Mouse (Mus musculus) gastrocnemius, adult 8-10 months (tissue): ENCODE data around the gene Ubald2. TPM values are rescaled to one million over a fixed set of nuclear protein-coding genes. Genes with fewer than 3 reads are reported as not detected.
"Not testable (repeated sequence)": the region's sequence is repeated elsewhere in the genome, so short reads cannot be mapped to it uniquely, and the experiment has no call there.

Experiments used
- DNase-seq, 2 experiments: peaks; one replicate each; pipeline ENCODE4 v3.0.0; 2022; ENCODE audit warnings: low spot score in 2 of 2
- total RNA-seq, 4 experiments: library from RNA; stranded (reverse); gene quantifications; 2 replicates each; pipeline ENCODE4 v1.2.4; 2022

The Ubald2 gene
- total RNA-seq, 4 experiments from 2014 or later: 35.1 to 63.5 (median 47.7) TPM

DNA sequence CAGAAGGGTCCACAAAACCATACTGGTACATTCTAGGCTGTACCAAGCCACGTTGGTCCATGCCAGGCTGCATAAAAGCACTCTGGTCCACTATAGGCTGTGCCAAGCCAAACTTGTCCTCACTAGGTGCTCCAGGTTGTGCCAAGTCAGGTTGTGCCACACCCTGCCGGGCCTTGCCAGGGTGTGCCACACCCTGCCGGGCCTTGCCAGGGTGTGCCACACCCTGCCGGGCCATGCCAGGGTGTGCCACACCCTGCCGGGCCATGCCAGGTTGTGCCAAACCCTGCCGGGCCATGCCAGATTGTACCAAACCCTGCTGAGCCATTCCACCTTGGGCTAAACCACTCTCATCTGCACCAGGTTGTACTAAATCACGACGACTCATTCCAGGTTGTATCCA, 22.3 kb downstream of the Ubald2 start:
- no peak for DNase-seq

DNA sequence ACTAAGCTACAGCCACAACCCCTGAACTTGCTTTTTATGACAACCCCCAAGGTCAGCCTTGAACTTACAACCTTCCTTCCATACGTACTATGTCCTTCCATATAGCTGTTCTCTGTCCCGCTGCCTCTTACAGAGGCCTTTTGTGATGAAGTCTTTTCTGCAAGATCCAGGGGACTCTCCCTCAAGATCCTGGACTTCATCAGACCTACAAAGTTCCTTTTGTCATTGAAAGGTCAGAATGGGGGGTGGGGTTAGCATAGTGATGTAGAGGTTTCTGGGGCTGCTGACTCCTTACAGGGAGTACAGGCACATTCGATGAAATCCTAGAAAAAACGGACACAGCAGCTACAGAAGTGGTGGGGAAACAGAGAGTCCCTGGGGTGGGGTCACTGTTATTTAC, 25.9 kb downstream of the Ubald2 start:
- DNase-seq: no peak

- no peak for DNase-seq
Measured at GRCm38 (mm10) chr11:116463338-116463737, 29.4 kb downstream of the Ubald2 start.

GRCm38 (mm10) chr11:116463833-116464232, 29.9 kb downstream of the Ubald2 start:
- DNase-seq: peak; percentile 69 to 73

DNA sequence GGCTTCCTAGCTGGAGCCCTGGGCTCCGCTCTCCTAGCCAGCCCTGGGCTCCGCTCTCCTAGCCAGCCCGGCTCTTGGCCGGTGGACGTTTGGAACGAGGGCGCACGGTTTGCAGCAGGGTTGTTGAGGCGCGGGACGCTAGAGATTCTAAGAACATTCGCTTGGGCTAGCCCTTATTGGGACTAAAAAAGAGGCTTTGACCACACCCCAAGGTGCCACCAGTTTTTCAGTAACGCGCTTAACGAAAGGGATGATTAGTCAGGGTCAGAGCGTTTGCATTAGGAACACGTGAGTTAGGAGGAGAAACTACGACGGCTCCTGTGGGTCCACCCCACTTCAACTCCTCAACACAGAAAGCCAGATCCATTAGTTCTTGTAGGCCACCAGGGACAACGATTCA, 32.2 kb downstream of the Ubald2 start, which contains the start of gene Qrich2:
Gene Qrich2 (minus strand): TSS at position 101 of the 400 bp plus-strand sequence.
- no peak for DNase-seq

GRCm38 (mm10) chr11:116468338-116468737, 34.4 kb downstream of the Ubald2 start:
- not testable (repeated sequence) for DNase-seq

GRCm38 (mm10) chr11:116470249-116470648, 36.4 kb downstream of the Ubald2 start:
- no peak for DNase-seq

DNA sequence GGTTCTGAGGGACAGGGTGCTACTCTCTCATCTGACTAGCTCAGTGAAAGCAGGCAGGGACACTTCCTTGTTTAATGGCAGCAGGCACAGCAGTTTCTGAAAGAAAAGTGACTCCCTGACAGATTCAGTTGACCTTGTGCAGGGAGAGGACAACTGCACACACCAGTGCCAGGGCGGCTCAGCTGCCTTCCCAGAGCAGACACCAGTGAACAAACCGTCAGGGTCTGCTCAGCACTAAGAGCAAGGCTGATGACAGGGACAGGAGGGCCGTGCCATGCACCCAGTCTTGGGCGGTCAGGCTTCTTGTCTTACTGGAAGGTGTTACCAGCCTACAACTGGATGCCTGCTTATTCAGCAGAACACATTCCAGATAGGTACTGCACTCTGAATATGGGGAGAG, 37.0 kb downstream of the Ubald2 start:
- DNase-seq: peak in 1 of 2 experiments; percentile 19

DNA sequence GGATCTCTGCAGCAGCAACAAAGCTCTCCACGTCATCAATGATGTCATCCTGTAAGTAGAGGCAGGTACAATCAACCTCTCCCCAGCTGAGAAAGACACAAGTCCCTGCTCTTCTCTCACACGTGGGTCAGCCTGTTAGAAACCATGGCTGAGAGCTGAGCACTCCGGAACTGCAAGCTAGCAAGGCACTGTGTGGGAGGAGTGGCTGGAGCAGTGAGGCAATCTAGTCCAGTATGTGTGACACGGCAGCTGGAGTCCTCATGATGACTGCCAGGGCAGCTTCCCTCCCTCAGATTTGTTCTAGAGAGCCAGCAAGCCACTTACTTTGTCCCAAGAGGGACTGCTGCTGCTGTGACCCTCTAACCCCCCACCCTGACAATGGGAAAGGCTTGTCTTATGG, 38.4 kb downstream of the Ubald2 start:
- no peak for DNase-seq

GRCm38 (mm10) chr11:116476041-116476440, 42.1 kb downstream of the Ubald2 start:
- no peak for DNase-seq

- DNase-seq: no peak
Measured at GRCm38 (mm10) chr11:116476696-116477095, 42.8 kb downstream of the Ubald2 start.

DNA sequence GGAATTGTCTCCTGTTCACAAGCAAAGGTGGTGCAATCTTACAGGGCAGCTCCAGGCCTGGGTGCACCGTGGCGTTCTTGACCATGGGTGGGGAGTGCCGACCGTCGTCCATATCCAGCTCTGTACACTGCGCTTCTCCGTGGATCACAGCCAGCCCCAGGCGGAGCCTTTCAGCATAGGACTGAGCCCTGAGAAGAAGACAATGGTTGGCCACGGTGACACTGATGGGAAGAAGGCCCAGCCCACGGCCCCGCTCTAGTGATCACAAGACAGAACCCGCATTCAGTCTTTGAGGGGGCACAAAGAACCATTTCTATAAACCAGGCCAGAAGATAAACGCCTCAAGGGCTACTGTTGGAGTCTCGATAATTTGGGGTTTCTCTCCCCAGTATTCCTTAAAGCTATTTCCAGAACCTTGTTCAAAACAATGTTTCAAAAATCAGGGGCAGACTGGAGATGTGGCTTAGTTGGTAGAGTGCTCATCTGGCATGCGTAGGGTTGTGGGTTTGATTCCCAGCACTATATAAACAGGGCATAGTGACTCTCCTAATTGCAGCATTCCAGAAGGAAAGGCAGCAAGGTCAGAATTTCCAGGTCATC, 43.4 kb downstream of the Ubald2 start:
- DNase-seq: no peak

GRCm38 (mm10) chr11:116478978-116479377, 45.1 kb downstream of the Ubald2 start:
- DNase-seq: no peak

- DNase-seq: peak in 1 of 2 experiments; percentile 28
Measured at GRCm38 (mm10) chr11:116479832-116480231, 45.9 kb downstream of the Ubald2 start.

GRCm38 (mm10) chr11:116480975-116481374, 47.1 kb downstream of the Ubald2 start:
- no peak for DNase-seq

DNA sequence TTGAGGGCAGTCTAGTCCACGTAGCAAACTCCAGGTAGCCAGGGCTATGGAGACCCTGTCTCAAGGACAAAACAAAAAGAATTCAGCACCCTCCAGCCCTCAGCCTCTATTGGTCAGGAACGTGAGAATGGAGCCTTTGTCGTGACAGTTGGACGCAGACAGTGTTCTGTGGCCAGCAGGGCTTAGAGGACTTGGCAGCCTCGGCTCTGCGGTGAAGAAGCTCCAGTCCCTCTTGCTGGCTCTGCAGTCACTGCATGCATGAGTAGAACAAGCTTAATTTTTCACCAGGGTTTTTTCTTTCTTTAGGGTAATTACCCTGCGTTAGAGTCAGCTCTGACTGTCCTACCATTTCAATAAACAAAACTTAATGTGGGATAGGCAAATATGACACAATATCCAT, 47.9 kb downstream of the Ubald2 start:
- DNase-seq: no peak

GRCm38 (mm10) chr11:116484261-116484660, 50.4 kb downstream of the Ubald2 start:
- no peak for DNase-seq

DNA sequence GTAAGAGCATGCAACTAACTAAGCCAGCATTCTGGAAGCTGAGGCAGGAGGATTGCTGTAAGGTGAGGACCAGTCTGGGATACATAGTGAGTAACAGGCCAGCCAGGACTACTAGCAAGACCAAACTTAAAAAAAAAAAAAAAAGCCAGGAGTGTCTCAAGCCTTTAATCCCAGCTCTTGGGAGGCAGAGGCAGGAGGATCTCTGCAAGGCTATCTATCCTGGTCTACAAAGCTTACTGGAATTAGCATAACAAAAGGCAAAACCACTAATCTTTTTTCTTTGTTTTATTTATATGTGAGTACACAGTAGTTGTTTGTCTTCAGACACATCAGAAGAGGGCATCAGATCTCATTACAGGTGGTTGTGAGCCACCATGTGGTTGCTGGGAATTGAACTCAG, 54.3 kb downstream of the Ubald2 start:
- no peak for DNase-seq

Other genes starting within 250 kb of the Ubald2 start
- gene Ten1, start 235.2 kb upstream of the Ubald2 start, total RNA-seq: 10 to 100 TPM; 15.7 to 18.4 (median 17.2) TPM
- 100 to 1,000 TPM in 2 of 4 experiments, 10 to 100 TPM in 2; 88.9 to 111 (median 97.2) TPM for gene Acox1, start 235.0 kb upstream of the Ubald2 start, total RNA-seq
- gene Evpl, start 196.0 kb upstream of the Ubald2 start, total RNA-seq: under 1 TPM in 1 of 4 experiments, not detected in 3; 0.04 TPM
- gene Srp68, start 159.9 kb upstream of the Ubald2 start, total RNA-seq: 10 to 100 TPM; 86.7 to 99.9 (median 90.8) TPM
- under 1 TPM in 2 of 4 experiments, not detected in 2; 0.20 to 0.24 TPM for gene Galr2, start 153.2 kb upstream of the Ubald2 start, total RNA-seq
- gene Exoc7, start 126.9 kb upstream of the Ubald2 start, total RNA-seq: 10 to 100 TPM; 62.3 to 84.9 (median 73.3) TPM
- not detected for gene Foxj1, start 98.7 kb upstream of the Ubald2 start, total RNA-seq
- 10 to 100 TPM; 23.0 to 29.5 (median 24.2) TPM for gene Rnf157, start 21.1 kb upstream of the Ubald2 start, total RNA-seq
- gene Qrich2, start 32.1 kb downstream of the Ubald2 start, total RNA-seq: not detected
- 10 to 100 TPM; 10.4 to 12.7 (median 11.5) TPM for gene Prpsap1, start 60.1 kb downstream of the Ubald2 start, total RNA-seq
- under 1 TPM; 0.15 to 0.75 (median 0.51) TPM for gene Sphk1, start 96.8 kb downstream of the Ubald2 start, total RNA-seq
- gene Ube2o, start 147.4 kb downstream of the Ubald2 start, total RNA-seq: 10 to 100 TPM; 22.4 to 27.6 (median 22.5) TPM
- gene Aanat, start 152.3 kb downstream of the Ubald2 start, total RNA-seq: not detected
- 10 to 100 TPM; 10.6 to 19.9 (median 11.2) TPM for gene Rhbdf2, start 192.9 kb downstream of the Ubald2 start, total RNA-seq
- gene Prcd, start 219.4 kb downstream of the Ubald2 start, total RNA-seq: under 1 TPM in 2 of 4 experiments, not detected in 2; 0.29 to 0.51 TPM
- 10 to 100 TPM in 2 of 4 experiments, 1 to 10 TPM in 2; 6.4 to 14.4 (median 10.1) TPM for gene Cygb, start 220.2 kb downstream of the Ubald2 start, total RNA-seq